Mouse (Mus musculus) cortical plate, adult 2 months (tissue): ENCODE measurements at regions not wholly inside any gene's neighbourhood (a gene's known extent, or its start where the extent isn't known, plus 50 kb on each side); places are given as distances from the start of the nearest gene placed in this dataset.

Source experiments
- CTCF ChIP-seq: fragments of 200-500 bp; IDR thresholded peaks from 2 replicates; pipeline ENCODE4 v1.5.1; 2011; ENCODE audit warnings: mild to moderate bottlenecking, control low read depth, low read length; ENCODE audit not compliant: insufficient read depth; ENCODE audit errors: extremely low read depth
- POLR2A ChIP-seq: fragments of 200-500 bp; IDR thresholded peaks from 2 replicates; pipeline ENCODE4 v1.6.1; 2011; ENCODE audit warnings: mild to moderate bottlenecking, low read length, control low read depth; ENCODE audit not compliant: insufficient read depth; ENCODE audit errors: extremely low read depth

DNA sequence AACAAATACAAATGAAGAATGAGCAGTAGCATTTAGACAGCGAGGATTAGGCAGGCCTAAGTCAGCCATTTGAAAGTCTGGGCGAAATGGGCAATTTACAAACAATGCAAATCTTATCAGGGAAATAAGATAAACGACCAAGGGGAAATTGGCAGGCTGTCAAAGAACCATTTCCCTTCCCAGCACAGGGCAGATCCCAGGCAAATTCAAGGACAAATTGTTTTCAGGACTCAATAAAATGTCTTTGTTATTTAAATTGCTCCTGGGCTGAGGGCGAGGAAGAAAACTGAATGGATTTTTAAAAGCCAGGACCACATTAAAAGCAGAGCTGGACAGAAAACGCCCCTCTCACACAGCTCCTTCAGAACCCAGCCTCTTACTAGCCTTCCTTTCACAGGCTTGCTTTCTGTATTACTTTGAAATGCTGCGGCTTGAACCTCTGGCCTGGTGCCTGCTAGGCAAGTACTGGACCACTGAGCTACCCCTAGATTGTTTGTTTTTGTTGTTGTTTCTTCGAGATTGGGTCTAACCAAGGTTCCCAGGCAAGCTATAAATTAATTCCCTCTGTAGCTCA lies 221.4 kb downstream of the Pmp22 start:
- TF ChIP-seq CTCF: no peak
- TF ChIP-seq POLR2A: no peak
